Mouse (Mus musculus) kidney, adult 2 months (tissue): Measurements from ENCODE around the gene Gm11011. TPM values are rescaled to one million over a fixed set of nuclear protein-coding genes. Genes with fewer than 3 reads are reported as not detected.

Experiments used
- DNase-seq: peaks from one replicate; pipeline ENCODE4 v3.0.0; 2021
- H3K27ac ChIP-seq: fragments of 200-500 bp; 2 replicates; pipeline ENCODE4 v1.5.1; 2012; ENCODE audit warnings: low read depth, low read length, control low read depth, inconsistent platforms; ENCODE audit not compliant: insufficient read depth
- H3K27me3 ChIP-seq: fragments of 200-500 bp; replicated peaks from 2 replicates; pipeline ENCODE4 v1.6.1; 2012; ENCODE audit warnings: mild to moderate bottlenecking, moderate library complexity, low read length, inconsistent platforms; ENCODE audit not compliant: control insufficient read depth, insufficient read depth
- H3K36me3 ChIP-seq: fragments of 200-500 bp; 2 replicates; pipeline ENCODE4 v1.6.1; 2012; ENCODE audit warnings: mild to moderate bottlenecking, moderate library complexity, low read length, inconsistent platforms; ENCODE audit not compliant: control insufficient read depth, insufficient read depth
- H3K4me1 ChIP-seq: fragments of 200-500 bp; 2 replicates; pipeline ENCODE4 v1.6.1; 2011; ENCODE audit warnings: low read length; ENCODE audit not compliant: control insufficient read depth, insufficient read depth
- H3K4me3 ChIP-seq: fragments of 200-500 bp; 2 replicates; pipeline ENCODE4 v1.5.1; 2011; ENCODE audit warnings: mild to moderate bottlenecking, low read depth, low read length, control low read depth; ENCODE audit not compliant: insufficient read depth
- CTCF ChIP-seq: fragments of 200-500 bp; conservative IDR thresholded peaks from 2 replicates; pipeline ENCODE4 v1.5.1; 2011; ENCODE audit warnings: low read depth, mild to moderate bottlenecking, control low read depth, low read length, moderate library complexity, mixed read lengths; ENCODE audit not compliant: insufficient read depth, insufficient read length
- POLR2A ChIP-seq: fragments of 200-500 bp; IDR thresholded peaks from one replicate; pipeline ENCODE4 v1.6.1; 2011; ENCODE audit warnings: low read depth, low read length, control low read depth
- WGBS: fragments of 180-500 bp; shearing (Covaris S2); methylation state at CpG from one replicate; pipeline ENCODE4 v1.1.7; 2018; 5-methylcytosine and 5-hydroxymethylcytosine counted together
- polyA plus RNA-seq: library from polyadenylated mRNA; depleted of rRNA; stranded (reverse); fragments of >200 nt; gene quantifications from 2 replicates; pipeline ENCODE4 v1.2.3, GENCODE M21; 2012

Gene Gm11011
- polyA plus RNA-seq, 1 experiment, result not detected

DNA sequence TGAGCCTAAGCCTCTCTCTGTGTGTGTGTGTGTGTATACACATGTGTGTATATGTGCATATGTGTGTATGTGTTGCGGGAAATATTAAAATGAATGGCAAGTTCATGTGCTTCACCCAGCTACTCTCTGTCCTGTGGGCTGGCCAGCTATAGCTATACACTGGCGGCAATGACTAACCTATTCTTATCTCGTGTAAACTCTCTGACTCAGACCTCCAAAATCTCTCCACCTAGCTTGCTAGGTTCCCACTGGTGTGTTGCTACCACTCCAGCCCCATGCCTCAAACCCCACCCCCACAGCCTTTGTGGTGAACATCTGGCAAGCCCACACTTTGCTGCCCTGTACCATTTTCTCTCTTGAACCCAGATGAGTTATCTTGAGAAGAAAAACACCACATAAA, 857 bp downstream of the Gm11011 start:
- Histone ChIP-seq H3K4me1 (no peaks in the 10 kb centered on the region), H3K27ac (no peak overlapping the region), H3K27me3 (no peaks in the 10 kb centered on the region), H3K4me3 (no peak overlapping the region), H3K36me3 (no peaks in the 10 kb centered on the region)
- WGBS, result 86% methylated on average over 3 of the region's 3 CpGs
- no peak for TF ChIP-seq CTCF
- DNase-seq, result no peak

GRCm38 (mm10) chr2:169585631-169586285, 1.8 kb downstream of the Gm11011 start:
- 46% methylated on average over 12 of the region's 12 CpGs for WGBS
- Histone ChIP-seq H3K36me3 (no peaks in the 10 kb centered on the region), H3K27ac (no peak overlapping the region), H3K4me1 (no peaks in the 10 kb centered on the region), H3K27me3 (no peaks in the 10 kb centered on the region), H3K4me3 (no peak overlapping the region)
- TF ChIP-seq POLR2A, result no peak
- no peak for TF ChIP-seq CTCF
- DNase-seq, result no peak

GRCm38 (mm10) chr2:169584745-169585456, 2.6 kb downstream of the Gm11011 start:
- H3K4me1 ChIP-seq, result no peaks in the 10 kb centered on the region
- H3K27ac ChIP-seq, result no peak overlapping the region
- WGBS, result 36% methylated on average over 15 of the region's 15 CpGs
- no peaks in the 10 kb centered on the region for H3K27me3 ChIP-seq
- DNase-seq, result no peak
- no peak overlapping the region for H3K4me3 ChIP-seq
- no peaks in the 10 kb centered on the region for H3K36me3 ChIP-seq
- TF ChIP-seq CTCF, result no peak
- no peak for TF ChIP-seq POLR2A

DNA sequence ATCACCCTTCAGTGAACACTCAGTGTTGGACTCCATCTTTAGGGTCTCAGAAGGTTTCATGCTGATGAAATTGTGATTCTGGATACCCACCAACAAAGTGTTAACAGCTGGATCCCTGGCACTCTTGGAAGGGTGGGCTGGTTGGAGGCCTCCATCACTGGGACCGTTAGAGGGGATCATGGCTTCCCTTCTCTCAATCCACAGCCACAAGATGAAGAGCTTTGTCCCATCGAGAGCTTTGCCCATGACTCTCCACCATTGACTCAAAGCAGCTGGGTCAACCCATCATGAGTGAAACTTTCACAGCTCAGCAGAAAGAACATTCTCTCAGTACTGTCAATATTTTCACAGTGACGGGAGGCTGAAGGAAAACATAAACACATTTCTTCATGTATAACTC, 4.1 kb downstream of the Gm11011 start:
- 90% methylated on average over 3 of the region's 3 CpGs for WGBS
- DNase-seq, result no peak
- Histone ChIP-seq H3K4me3 (no peak overlapping the region), H3K27me3 (no peaks in the 10 kb centered on the region), H3K27ac (no peak overlapping the region), H3K4me1 (no peaks in the 10 kb centered on the region), H3K36me3 (no peaks in the 10 kb centered on the region)
- TF ChIP-seq POLR2A, result no peak
- no peak for TF ChIP-seq CTCF

DNA sequence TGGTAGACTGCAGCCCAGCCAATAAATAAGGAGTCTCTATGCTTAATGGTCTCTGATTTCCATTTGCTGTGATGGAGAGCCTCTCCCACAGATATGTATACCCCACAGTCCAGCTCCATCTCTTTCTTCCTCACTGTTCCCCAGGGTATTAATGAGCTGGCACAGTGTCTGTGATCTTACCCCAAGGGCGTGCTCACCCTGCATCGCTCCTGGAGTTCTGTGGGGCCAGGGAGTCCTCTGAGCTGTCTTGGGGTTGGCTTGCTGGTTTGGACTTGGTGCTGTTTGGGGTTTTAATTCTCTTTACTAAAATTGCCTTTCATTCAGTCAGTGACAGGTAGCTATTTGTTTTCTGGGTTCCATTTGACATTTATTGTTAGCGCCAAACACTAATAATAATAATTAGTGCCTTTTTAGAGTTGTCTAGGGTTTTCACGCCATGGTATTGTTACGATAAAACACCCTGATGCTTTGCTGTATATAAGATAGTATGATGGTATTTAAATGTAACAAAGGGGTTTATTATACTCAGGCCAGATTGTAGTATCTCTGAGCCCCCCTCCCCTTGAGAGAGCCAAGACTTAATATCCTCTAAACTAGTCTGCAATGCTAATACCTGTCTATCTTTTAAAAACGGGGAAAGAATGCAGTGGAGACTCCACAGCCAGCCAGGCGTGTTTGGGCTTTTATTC, 9.9 kb downstream of the Gm11011 start:
- TF ChIP-seq POLR2A (no peak), CTCF (no peak)

GRCm38 (mm10) chr2:169570063-169570462, 17.5 kb downstream of the Gm11011 start:
- TF ChIP-seq CTCF, result no peak
- no peak for TF ChIP-seq POLR2A
- no peak for DNase-seq
- Histone ChIP-seq H3K4me1 (no peaks in the 10 kb centered on the region), H3K27me3 (no peaks in the 10 kb centered on the region), H3K4me3 (no peak overlapping the region), H3K27ac (no peak overlapping the region), H3K36me3 (no peaks in the 10 kb centered on the region)
- WGBS, result 46% methylated on average over 10 of the region's 10 CpGs

More for the DNA sequence above, 9.9 kb downstream of the Gm11011 start:
- Histone ChIP-seq H3K4me1 (no peaks in the 10 kb centered on the region), H3K27ac (no peak overlapping the region), H3K36me3 (no peaks in the 10 kb centered on the region), H3K4me3 (no peak overlapping the region), H3K27me3 (no peaks in the 10 kb centered on the region)
- 78% methylated on average over 7 of the region's 7 CpGs for WGBS
- no peak for DNase-seq

- 42% methylated on average over 4 of the region's 4 CpGs for WGBS
- DNase-seq, result no peak
- Histone ChIP-seq H3K4me3 (no peak overlapping the region), H3K36me3 (no peaks in the 10 kb centered on the region), H3K27ac (no peak overlapping the region), H3K27me3 (no peaks in the 10 kb centered on the region), H3K4me1 (no peaks in the 10 kb centered on the region)
- TF ChIP-seq CTCF, result no peak
- TF ChIP-seq POLR2A, result no peak
Observed at GRCm38 (mm10) chr2:169566159-169566558, 21.4 kb downstream of the Gm11011 start.
